10 mouse cellular contexts compared by ENCODE assay signal in genomic region chr10:117639899-117640594, GRCm38 (mm10). TPM values are rescaled to one million over a fixed set of nuclear protein-coding genes. Genes with fewer than 3 reads are reported as not detected.
DNase-seq lines count a peak whose midpoint lies in the region; ATAC-seq and TF ChIP-seq lines count a peak whose summit lies in the region.
"Had no signal": no experiment of that assay in that cellular context is flagged by ENCODE, and none has a peak within 500 bp of the region (broad histone marks: within the 10 kb centered on the region; RNA-seq: fewer than 3 reads in every experiment).

No protein-coding gene starts in this region.

- no peaks in the 10 kb centered on the region for H3K27me3 ChIP-seq in kidney, embryonic 15.5 days
- no peaks in the 10 kb centered on the region for H3K27me3 ChIP-seq in liver, embryonic 11.5 days (replicated peaks; ENCODE audit: control insufficient read depth, insufficient read depth, low read length)
- no peaks in the 10 kb centered on the region for H3K27me3 ChIP-seq in thymus, adult 2 months (ENCODE audit: control insufficient read depth, insufficient read depth, low read length)
- no peaks in the 10 kb centered on the region for H3K27me3 ChIP-seq in midbrain, embryonic 11.5 days (ENCODE audit: control insufficient read depth, insufficient read depth, low read length)
- H3K27me3 ChIP-seq: embryonic facial prominence, embryonic 13.5 days had no signal

- H3K4me3 ChIP-seq in kidney, embryonic 15.5 days (replicated peaks), result no peak overlapping the region
- H3K4me3 ChIP-seq in liver, embryonic 11.5 days (ENCODE audit: low read depth, low read length), result no peak overlapping the region
- H3K4me3 ChIP-seq in thymus, adult 2 months (ENCODE audit: control insufficient read depth, insufficient read depth, low read length), result peak overlapping the region; percentile 12
- H3K4me3 ChIP-seq in midbrain, embryonic 11.5 days (ENCODE audit: low read depth, low read length), result no peak overlapping the region
- H3K4me3 ChIP-seq: embryonic facial prominence, embryonic 13.5 days had no signal

- no peaks in the 10 kb centered on the region for H3K9me3 ChIP-seq in kidney, embryonic 15.5 days (replicated peaks)
- H3K9me3 ChIP-seq in liver, embryonic 11.5 days (ENCODE audit: control insufficient read depth, low read length), result no peaks in the 10 kb centered on the region
- H3K9me3 ChIP-seq in midbrain, embryonic 11.5 days (ENCODE audit: control insufficient read depth, low read length), result no peaks in the 10 kb centered on the region
- H3K9me3 ChIP-seq: embryonic facial prominence, embryonic 13.5 days had no signal

- H3K36me3 ChIP-seq in kidney, embryonic 15.5 days, result no peaks in the 10 kb centered on the region
- H3K36me3 ChIP-seq in liver, embryonic 11.5 days (ENCODE audit: control insufficient read depth, insufficient read depth, low read length), result no peaks in the 10 kb centered on the region
- no peaks in the 10 kb centered on the region for H3K36me3 ChIP-seq in thymus, adult 2 months (ENCODE audit: control insufficient read depth, insufficient read depth, low read length)
- H3K36me3 ChIP-seq in midbrain, embryonic 11.5 days (ENCODE audit: control insufficient read depth, insufficient read depth, low read length), result no peaks in the 10 kb centered on the region
- H3K36me3 ChIP-seq: embryonic facial prominence, embryonic 13.5 days had no signal

- no peak overlapping the region for H3K9ac ChIP-seq in kidney, embryonic 15.5 days
- no peak overlapping the region for H3K9ac ChIP-seq in liver, embryonic 11.5 days (ENCODE audit: low read depth, low read length)
- no peak overlapping the region for H3K9ac ChIP-seq in midbrain, embryonic 11.5 days (ENCODE audit: low read length)
- H3K9ac ChIP-seq: embryonic facial prominence, embryonic 13.5 days had no signal

- 53% methylated on average over 21 of the region's 21 CpGs for WGBS in kidney, embryonic 15.5 days
- 34% methylated on average over 21 of the region's 21 CpGs for WGBS in liver, embryonic 11.5 days
- 16% methylated on average over 21 of the region's 21 CpGs for WGBS in thymus, adult 2 months
- 57% methylated on average over 21 of the region's 21 CpGs for WGBS in midbrain, embryonic 11.5 days

- TF ChIP-seq CTCF in thymus, adult 2 months (IDR thresholded peaks at IDR 0.05; ENCODE audit: borderline replicate concordance, control insufficient read depth, extremely low read depth, insufficient read depth, low read length, poor library complexity), result no peak

- peaks cover 22% of the 10 kb centered on the region for H3K4me1 ChIP-seq in kidney, embryonic 15.5 days
- H3K4me1 ChIP-seq in liver, embryonic 11.5 days (replicated peaks; ENCODE audit: control insufficient read depth, insufficient read depth, low read length), result peaks cover 11% of the 10 kb centered on the region; the same call in 1 of the 2 replicates
- H3K4me1 ChIP-seq in thymus, adult 2 months (replicated peaks; ENCODE audit: control insufficient read depth, insufficient read depth, low read length), result peaks cover 14% of the 10 kb centered on the region
- no peaks in the 10 kb centered on the region for H3K4me1 ChIP-seq in midbrain, embryonic 11.5 days (ENCODE audit: control insufficient read depth, insufficient read depth, low read length)

- DNase-seq in kidney, adult 18-20 months, result no peak
- no peak for DNase-seq in liver, embryonic 11.5 days (ENCODE audit: low spot score)
- peak; percentile 50 for DNase-seq in thymus, adult 2 months
- DNase-seq in midbrain, embryonic 11.5 days (ENCODE audit: low spot score, missing footprints), result no peak
- DNase-seq in layer of hippocampus, adult 9-10 months (ENCODE audit: low spot score), result no peak
- no peak for DNase-seq in right cerebral cortex, postnatal 10 days (ENCODE audit: low spot score in 2 of 2)
- DNase-seq: lung, adult 2 months had no signal

- H3K4me2 ChIP-seq in kidney, embryonic 15.5 days, result no peak overlapping the region
- peak overlapping the region; percentile 54 for H3K4me2 ChIP-seq in liver, embryonic 11.5 days
- no peak overlapping the region for H3K4me2 ChIP-seq in midbrain, embryonic 11.5 days
- H3K4me2 ChIP-seq: embryonic facial prominence, embryonic 13.5 days had no signal

- H3K27ac ChIP-seq in kidney, embryonic 15.5 days, result no peak overlapping the region
- H3K27ac ChIP-seq in liver, embryonic 11.5 days (ENCODE audit: low read depth, low read length), result no peak overlapping the region
- no peak overlapping the region for H3K27ac ChIP-seq in thymus, adult 2 months (ENCODE audit: control insufficient read depth, insufficient read depth, low read length)
- H3K27ac ChIP-seq in midbrain, embryonic 11.5 days (ENCODE audit: low read depth, low read length), result no peak overlapping the region
- H3K27ac ChIP-seq: embryonic facial prominence, embryonic 13.5 days had no signal

- ATAC-seq in kidney, embryonic 15.5 days (replicated peaks; ENCODE audit: low FRiP score), result peak; percentile 49; the same call in 1 of the 2 replicates
- peak; percentile 85 for ATAC-seq in activated CD4-positive, CD25-positive, alpha-beta regulatory T cell, adult 4 months
- peak; percentile 47 for ATAC-seq in liver, embryonic 11.5 days (replicated peaks; ENCODE audit: low FRiP score)
- ATAC-seq in midbrain, embryonic 11.5 days (ENCODE audit: low FRiP score), result no peak

- no peak for TF ChIP-seq POLR2A in thymus, adult 2 months (IDR thresholded peaks at IDR 0.05; ENCODE audit: control insufficient read depth, extremely low read depth, insufficient read depth, low read length, poor library complexity)

RNA-seq across cellular contexts. Expression of gene Cpm, which starts 10.7 kb away (rescaled TPM):
- polyA plus RNA-seq in kidney, embryonic 15.5 days (2015; fragmentation: Nextera tagmentation; extraction: Ambion mirVana), result 31.3 and 31.5 TPM in 2 replicates
- 10 to 100 TPM; 19.3 to 23.3 TPM for polyA plus RNA-seq in activated CD4-positive, CD25-positive, alpha-beta regulatory T cell, adult 4 months (2017; shearing (Covaris generic))
- polyA plus RNA-seq in liver, embryonic 11.5 days (2014; fragmentation: Nextera tagmentation; extraction: Ambion mirVana), result 55.7 and 55.9 TPM in 2 replicates
- 3.2 and 3.6 TPM in 2 replicates for polyA plus RNA-seq in thymus, adult 2 months (2012; rRNA removed)
- polyA plus RNA-seq in midbrain, embryonic 11.5 days (2014; fragmentation: Nextera tagmentation; extraction: Ambion mirVana), result 5.5 and 6.2 TPM in 2 replicates
